Mouse (Mus musculus) frontal cortex, adult 2 months (tissue): Measurements from ENCODE around the gene Tceal8. TPM values are rescaled to one million over a fixed set of nuclear protein-coding genes. Genes with fewer than 3 reads are reported as not detected.
"Not testable (repeated sequence)": the region's sequence is repeated elsewhere in the genome, so short reads cannot be mapped to it uniquely, and the experiment has no call there.

Experiments
- DNase-seq, 2 experiments: peaks; one replicate each; pipeline ENCODE4 v3.0.0; 2022; ENCODE audit warnings: low spot score in 1 of 2; ENCODE audit errors: extremely low spot score in 1 of 2
- polyA plus RNA-seq: library from polyadenylated mRNA; depleted of rRNA; stranded (reverse); fragments of >200 nt; gene quantifications from 2 replicates; pipeline ENCODE4 v1.2.3, GENCODE M21; 2012; rRNA removed

Gene Tceal8
- 67.1 and 69.0 TPM in 2 replicates for polyA plus RNA-seq

DNA sequence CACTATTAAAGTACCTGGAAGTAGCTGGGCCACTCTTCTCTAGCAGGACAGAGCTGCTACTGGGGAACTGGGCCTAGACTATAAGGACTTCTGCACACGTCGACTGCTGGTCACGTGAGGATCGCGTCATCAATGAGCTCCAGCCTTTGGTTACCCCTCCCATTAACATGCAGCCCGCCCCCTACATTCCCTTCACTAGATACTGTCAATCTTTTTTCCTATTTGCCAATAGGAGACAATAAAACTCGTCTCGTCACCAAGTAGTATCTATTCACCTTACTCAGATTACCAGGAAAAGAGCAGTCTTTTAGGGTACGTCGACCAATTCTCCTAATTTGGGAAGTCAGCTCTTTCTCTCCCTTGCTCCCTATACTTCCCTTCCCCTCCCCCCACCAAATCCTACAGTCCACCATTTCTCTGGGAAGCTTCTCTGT lies at the start of gene Tceal8:
Tceal8 (minus strand) TSS at position 225 of the 434 bp plus-strand sequence.
- peak; percentile 66 to 75 for DNase-seq

DNA sequence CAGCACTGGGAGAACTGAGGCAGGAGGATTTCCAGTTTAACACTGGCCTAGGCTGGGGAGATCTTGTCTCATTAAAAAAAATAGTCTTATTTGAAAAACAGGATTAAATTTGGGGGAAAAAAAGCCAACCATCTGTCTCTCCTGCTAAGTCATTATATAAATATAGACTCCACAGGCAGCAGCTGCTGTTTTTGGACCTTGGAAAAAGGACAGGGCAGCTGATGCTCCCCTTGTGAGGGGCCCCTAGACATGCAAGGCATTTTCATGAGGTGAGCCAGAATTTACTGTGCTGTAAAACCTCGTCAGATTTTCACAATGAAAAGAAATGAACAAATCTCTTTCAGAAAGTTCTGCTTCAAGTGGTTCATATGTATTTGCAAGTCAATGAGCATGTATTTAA lies 44.2 kb upstream of the Tceal8 start:
- DNase-seq: no peak

DNA sequence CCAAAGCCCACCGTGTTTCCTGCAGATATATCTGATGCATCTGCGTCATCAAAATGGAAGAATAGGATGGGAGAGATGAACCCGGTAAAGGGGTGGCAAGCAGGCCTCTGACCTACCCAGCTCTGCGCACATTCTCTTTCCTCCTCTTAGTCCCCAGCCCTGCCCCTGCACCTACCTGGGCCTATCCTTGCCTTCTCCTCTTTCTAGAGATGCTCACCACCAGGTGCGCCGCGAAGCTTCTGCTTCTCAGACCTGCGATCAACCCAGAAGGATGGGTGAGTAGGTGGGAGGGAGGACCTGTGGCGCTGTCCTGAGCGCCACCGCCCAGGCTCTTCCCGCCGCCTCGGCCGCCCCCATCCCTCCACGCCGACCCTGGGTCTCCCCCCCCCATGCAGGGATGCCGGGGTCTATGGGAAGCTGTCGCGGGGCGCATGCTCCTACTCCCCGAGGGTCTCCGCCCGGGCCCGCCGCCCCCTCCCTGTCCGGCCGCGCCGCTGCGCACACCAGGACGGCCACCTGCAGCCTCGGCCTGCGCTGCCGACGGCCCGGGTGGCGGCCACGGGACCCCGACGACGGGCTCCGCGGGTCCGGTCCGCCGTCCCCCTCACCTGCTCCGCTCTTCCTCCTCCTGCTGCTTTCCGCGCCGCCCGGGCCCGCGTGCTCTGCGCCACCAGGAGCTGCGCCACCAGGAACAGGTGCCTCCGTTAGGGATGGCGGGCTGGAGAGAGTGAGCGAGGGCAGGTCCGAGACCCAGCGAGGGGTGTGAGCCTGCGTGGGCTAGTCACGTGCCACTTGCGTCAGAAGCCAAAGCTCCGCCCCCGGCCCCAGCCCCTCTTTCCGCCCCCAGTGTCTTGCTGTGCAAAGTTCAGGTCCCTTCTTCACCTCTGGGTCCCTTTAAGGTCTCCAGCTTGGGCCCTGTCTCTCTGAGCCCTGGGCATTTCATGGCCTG lies 42.9 kb upstream of the Tceal8 start, which contains the start of the genes Tceal7 and Bex1:
Tceal7 (plus strand) TSS at position 51 of the 949 bp plus-strand sequence.
Bex1 (minus strand) TSS at position 785 of the 949 bp plus-strand sequence.
- not testable (repeated sequence) for DNase-seq

DNA sequence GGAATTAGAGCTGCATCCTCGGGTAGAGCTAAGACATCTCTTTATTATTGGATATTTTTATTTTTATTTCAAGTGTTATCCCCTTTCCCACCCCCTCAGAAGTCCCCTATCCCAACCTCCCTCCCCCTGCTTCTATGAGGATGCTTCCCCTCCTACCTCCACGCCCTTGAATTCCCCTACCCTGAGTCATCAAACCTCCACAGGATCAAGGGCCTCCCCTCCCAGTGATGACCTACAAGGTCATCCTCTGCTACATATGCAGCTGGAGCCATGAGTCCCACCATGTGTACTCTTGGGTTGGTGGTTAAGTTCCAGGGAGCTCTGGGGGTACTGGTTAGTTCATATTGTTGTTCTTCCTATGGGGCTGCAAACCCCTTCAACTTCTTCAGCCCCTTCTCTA lies 41.3 kb upstream of the Tceal8 start:
- DNase-seq: no peak

DNA sequence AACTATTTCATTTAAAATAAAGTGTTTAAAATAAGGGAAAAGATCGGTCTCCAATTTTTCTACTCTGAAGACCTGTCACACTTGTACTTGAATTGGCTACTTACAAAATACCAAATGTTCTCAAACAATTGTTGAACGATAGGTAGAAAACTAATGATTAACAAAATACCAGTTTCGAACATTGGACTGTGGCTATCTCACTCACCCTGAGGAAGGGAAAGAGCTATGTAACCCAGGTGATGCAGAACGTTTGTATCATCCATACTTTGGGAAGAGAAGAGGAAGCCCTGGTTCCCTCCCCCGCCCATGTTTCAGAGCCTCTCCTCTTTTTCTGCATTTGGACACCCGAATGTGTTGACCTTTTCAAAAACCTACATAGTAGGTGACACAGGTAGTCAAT lies 32.3 kb upstream of the Tceal8 start:
- DNase-seq: no peak

DNA sequence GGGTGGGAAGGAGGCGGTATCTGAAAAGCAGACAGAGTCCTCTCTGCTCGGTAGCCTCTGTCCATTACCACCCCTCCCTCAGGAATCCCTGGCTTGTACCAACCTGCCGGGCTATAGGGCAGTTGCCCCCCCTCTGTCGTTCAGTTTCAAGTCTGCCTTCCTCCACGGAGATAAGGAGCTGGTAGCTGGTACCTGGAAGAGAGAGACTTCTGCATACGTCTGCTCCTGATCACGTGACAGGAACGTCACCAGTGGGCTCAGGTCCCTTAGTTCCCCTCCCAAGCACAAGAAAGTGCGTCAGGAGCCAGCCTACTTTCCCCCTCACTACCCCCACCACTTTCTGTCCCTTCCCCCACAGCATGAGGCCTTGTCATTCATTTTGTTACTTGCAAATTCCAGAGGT lies 31.5 kb upstream of the Tceal8 start, which contains the start of gene Tceal5:
Tceal5 (minus strand) TSS at position 213 of the 403 bp plus-strand sequence.
- peak; percentile 40 to 70 for DNase-seq

- DNase-seq: no peak
Measured at GRCm38 (mm10) chrX:136203257-136203656, 31.1 kb upstream of the Tceal8 start.

GRCm38 (mm10) chrX:136196873-136197272 lies 24.7 kb upstream of the Tceal8 start:
- peak in 1 of 2 experiments; percentile 52 for DNase-seq

DNA sequence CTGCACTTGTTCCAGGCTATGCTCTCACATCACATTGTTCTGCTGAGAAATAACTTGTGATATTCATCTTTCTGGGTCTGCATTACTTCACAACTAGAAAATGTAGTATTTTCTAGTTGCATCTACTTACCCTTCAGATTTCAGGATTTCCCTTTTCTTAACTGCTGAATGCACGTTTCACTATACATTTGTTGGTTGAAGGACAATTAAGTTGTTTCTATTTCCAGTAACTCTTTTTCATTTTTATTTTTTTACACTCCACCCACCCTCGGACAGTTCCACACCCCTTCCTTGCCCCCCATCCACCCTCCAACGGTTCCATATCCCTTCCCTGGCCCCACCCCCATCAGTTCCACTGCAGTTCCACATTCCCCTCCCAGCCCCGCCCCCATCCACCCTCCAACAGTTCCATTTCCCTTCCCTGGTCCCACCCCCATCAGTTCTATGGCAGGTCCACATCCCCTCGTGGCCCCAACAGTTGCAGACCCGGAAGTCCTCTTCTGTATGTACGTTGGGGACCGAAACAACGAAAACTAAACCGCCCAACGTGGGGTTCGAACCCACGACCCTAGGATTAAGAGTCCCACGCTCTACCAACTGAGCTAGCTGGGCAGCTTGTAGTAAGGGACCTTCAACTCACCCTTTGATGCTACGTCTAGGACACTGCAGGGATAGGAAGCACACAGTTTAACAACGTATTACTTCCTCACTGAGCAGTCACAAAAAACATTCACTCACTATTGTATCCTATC lies 23.2 kb upstream of the Tceal8 start:
- no peak for DNase-seq

GRCm38 (mm10) chrX:136183107-136183506 lies 11.0 kb upstream of the Tceal8 start:
- DNase-seq: no peak

- DNase-seq: no peak
Measured at GRCm38 (mm10) chrX:136180897-136181553, 8.9 kb upstream of the Tceal8 start.

GRCm38 (mm10) chrX:136172786-136173185 lies 644 bp upstream of the Tceal8 start:
- DNase-seq: no peak

GRCm38 (mm10) chrX:136171189-136172117 lies 689 bp downstream of the Tceal8 start:
- DNase-seq: peak; percentile 22 to 63

DNA sequence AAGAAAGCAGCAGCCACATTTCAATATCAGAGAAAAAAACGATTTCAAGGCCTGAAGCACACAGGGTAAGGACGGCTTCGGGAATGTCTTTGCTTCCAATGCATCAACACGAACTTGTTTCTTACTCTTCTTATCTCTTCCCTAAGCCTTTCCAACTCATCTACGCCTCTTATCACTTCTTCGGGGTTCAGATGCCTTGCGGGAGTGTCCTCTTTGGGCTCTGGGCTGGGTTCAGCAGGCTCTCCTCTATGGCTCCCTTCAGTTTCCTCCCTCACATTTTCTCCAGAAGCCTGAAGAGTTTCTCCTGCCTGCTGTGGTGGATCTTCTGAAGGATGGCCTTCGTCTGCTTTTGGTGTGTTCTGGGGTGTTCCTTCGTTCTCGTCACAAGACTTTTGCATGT lies 1.5 kb downstream of the Tceal8 start:
- DNase-seq: no peak

DNA sequence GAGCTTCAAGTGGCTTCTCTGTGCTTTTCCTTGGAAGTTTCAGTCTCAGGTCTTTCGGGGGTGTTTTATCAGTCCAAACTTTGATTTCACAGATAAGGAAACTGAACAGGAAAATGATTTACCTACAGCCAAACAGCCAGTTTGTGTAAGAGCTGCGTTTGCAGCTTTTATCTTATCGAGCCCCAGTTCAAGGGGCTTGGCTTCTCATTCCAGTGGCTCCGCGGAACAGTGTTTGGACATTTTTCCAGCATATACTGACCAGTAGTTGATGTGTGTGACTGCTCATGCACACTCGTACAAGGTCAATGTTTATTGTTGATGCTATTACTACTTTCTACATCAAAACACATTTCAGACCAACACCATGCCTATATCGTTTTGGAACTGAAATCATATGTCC lies 27.9 kb downstream of the Tceal8 start:
- no peak for DNase-seq

DNA sequence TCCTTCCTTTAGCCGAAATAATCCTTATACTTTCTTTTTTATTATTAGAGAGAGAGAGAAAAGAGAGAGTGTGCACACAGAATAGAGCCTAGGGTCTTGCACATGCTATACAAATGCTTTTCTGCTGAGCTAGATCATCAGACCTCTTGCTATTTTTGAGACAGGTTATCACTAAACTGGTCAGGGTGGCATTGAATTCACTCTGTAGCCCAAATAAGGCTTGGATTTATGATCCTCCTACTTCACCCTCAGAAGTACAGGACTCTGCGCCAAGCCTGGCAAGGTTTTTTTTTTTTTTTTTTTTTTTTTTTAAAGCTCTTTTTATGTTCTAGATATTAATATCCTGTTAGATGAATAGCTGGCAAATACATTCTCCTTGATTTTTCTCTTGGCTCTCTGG lies 28.4 kb downstream of the Tceal8 start:
- no peak for DNase-seq

DNA sequence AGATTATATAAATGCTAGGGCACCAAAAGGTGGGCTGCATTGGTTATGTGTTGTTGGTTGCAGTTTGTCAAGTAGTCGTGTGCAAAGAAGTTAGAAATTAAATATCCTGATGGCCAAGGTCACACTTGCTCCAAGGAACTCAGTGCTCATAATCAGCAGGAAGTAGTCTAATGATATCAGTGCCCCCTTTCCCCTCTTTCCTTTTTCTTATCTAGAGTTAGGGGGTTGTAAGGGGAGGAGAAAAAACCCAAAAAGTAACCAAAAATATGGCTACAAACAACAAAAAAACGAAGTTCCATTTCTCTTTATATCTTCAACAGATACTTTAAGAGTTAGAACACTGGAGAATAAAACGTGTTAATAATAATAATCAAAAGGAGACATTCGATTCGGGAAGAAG lies 30.8 kb downstream of the Tceal8 start:
- no peak for DNase-seq

DNA sequence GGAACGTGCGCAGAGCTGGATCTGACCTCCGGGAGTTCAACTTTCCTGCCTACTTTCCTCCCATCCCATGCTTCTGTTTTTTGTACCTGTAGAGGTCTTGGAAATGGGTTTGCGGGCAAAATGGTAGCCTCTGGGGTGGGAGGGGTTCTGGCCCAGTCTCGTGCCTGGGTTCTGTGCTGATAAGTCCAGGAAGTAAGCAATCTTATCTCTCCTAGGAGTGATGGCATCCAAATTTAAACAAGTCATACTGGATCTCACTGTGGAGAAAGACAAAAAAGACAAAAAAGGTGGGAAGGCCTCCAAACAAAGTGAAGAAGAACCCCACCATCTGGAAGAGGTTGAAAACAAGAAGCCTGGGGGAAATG lies 32.5 kb downstream of the Tceal8 start:
- DNase-seq: not testable (repeated sequence)

DNA sequence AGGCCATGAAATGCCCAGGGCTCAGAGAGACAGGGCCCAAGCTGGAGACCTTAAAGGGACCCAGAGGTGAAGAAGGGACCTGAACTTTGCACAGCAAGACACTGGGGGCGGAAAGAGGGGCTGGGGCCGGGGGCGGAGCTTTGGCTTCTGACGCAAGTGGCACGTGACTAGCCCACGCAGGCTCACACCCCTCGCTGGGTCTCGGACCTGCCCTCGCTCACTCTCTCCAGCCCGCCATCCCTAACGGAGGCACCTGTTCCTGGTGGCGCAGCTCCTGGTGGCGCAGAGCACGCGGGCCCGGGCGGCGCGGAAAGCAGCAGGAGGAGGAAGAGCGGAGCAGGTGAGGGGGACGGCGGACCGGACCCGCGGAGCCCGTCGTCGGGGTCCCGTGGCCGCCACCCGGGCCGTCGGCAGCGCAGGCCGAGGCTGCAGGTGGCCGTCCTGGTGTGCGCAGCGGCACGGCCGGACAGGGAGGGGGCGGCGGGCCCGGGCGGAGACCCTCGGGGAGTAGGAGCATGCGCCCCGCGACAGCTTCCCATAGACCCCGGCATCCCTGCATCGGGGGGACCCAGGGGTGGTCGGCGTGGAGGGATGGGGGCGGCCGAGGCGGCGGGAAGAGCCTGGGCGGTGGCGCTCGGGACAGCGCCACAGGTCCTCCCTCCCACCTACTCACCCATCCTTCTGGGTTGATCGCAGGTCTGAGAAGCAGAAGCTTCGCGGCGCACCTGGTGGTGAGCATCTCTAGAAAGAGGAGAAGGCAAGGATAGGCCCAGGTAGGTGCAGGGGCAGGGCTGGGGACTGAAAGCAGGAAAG lies 33.1 kb downstream of the Tceal8 start, which contains the start of gene Bex4:
Bex4 (plus strand) TSS at position 170 of the 813 bp plus-strand sequence.
- DNase-seq: not testable (repeated sequence)
